Mouse (Mus musculus): ENCODE measurements around the gene Gm20403.
A peak's percentile ranks its signal among the peaks of the same experiment; 100 is the strongest.
"Not testable (repeated sequence)": the region's sequence is repeated elsewhere in the genome, so short reads cannot be mapped to it uniquely, and the experiment has no call there.

Gm20403 gene

GRCm38 (mm10) chr12:54986052-54986717, at the start of gene Gm20403:
Gene Gm20403, minus strand, starts transcription at chr12:54986529.
- peak; percentile 84 to 95 for DNase-seq (ENCODE audit: inconsistent age in 2 of 2, low spot score in 1 of 2)

GRCm38 (mm10) chr12:55027088-55027487, 40.8 kb upstream of the Gm20403 start:
- no peak for DNase-seq (ENCODE audit: inconsistent age in 2 of 2, low spot score in 1 of 2)

DNA sequence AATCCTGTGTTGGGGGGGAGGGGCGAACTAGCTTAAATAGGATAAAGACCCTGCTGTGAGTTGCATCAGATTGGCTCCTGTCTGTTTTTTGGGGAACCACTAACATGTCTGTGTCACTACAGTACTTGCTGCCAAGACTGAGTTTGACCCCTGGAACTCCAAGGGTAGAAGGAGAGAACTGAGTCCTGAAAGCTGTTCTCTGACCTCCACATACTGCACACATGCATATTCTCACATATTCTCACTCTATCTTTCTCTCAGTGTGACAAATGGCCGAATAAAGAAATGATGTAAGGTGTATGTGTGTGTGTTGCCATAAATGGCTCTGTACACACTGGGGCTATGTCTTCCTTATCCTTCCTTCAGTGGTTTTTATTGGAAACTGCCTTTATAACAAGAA, 37.0 kb upstream of the Gm20403 start:
- no peak for DNase-seq (ENCODE audit: inconsistent age in 2 of 2, low spot score in 1 of 2)

DNA sequence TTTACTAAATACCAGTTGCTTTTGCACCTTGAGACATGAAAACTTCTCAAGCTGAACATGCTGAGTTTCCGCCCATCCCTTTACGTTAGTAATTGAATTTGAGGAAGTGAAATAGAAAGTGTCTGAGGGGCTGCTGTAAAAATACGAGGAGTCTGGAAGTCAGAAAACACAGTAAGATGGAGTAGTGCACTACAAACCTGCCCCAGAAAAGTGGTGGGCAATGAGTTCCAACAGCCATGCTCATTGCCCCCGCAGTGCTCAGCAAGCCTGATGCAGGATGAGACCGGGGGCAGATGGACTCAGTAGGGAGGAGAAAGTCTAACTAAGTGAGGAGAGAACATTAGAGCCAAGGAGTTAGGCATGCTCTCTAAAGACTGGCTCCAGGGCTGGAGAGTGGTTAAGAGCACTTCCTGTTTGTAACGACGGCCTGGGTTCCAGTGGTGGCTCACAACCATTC, 33.1 kb upstream of the Gm20403 start:
- peak in 1 of 2 experiments; percentile 25 for DNase-seq (ENCODE audit: inconsistent age in 2 of 2, low spot score in 1 of 2)

- DNase-seq (ENCODE audit: inconsistent age in 2 of 2, low spot score in 1 of 2): no peak
Observed at GRCm38 (mm10) chr12:55017119-55017721, 30.9 kb upstream of the Gm20403 start.

GRCm38 (mm10) chr12:55016339-55017118, 30.2 kb upstream of the Gm20403 start:
- DNase-seq (ENCODE audit: inconsistent age in 2 of 2, low spot score in 1 of 2): no peak

DNA sequence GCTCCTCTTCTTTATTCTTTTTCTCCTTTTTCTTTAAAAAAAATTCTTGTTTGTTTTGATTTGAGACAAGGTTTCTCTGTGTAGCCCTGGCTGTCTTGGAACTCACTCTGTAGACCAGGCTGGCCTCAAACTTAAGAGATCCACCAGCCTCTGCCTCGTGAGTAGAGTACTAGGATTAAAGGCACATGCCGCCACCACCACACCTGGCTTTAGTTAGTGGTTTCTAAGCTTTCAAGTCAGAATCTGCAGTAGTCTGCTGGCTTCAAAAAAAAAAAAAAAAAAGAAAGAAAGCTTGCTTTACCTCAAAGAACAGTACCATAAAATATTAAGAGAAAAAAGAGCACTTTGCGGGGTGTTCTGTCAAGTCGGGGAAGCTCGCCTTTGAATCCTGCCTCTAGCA, 29.1 kb upstream of the Gm20403 start:
- no peak for DNase-seq (ENCODE audit: inconsistent age in 2 of 2, low spot score in 1 of 2)

DNA sequence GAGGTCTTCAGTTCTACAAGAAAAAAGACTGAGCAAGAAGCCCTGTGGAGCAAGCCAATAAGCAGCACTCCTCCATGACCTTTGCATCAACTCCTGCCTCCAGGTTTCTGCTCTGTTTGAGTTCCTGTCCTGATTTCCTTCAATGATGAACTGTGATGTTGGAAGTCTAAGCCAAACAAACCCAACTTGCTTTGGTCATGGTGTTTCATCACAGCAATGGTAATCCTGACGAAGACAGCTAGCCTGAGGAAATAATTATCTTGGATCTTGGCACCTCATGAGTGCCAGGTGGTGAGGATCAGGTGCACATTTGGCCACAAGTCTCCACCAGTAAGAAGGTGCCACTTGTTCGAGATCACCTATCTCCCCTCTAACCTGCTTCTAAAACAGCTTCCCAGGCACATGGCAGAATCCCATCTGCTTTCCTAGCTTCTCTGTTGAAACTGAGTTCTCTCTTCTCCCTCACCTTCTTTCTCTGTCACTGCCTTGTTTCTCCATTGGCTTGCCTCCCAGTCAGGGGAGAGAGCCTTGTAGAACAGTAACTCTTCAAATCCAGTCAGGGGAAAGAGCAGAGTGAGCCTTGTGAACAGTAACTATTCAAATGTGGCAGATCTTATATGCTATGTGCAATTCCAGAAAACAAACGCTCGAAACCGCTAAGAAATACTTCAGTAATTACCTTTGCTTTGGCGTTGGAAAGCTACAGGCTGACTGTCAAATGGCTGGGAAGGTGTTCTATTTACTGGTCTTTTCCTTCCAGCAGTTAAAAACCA, 27.5 kb upstream of the Gm20403 start, which contains the start of gene Baz1a:
TSS of gene Baz1a (minus strand) at position 723 of the 773 bp plus-strand sequence.
- DNase-seq (ENCODE audit: inconsistent age in 2 of 2, low spot score in 1 of 2): no peak

DNA sequence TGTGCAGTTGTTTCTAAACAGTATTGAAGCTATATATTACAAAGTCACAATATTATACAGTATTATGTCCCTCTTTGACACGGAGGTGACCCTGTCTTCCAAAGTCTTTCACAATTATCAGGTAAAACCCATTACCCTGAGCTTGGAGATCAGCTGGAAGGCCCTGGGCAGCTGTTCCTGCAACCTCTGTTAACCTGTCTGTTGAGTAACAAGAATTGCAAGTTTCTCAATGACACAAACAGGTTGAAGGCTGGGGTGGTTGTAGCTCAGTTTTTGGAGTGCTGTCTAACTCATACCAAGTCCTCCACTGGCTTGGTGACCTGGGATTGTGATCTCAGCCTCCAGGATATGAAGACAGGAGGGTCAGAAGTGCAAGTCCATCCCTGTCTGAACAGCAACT, 26.7 kb upstream of the Gm20403 start:
- DNase-seq (ENCODE audit: inconsistent age in 2 of 2, low spot score in 1 of 2): no peak

DNA sequence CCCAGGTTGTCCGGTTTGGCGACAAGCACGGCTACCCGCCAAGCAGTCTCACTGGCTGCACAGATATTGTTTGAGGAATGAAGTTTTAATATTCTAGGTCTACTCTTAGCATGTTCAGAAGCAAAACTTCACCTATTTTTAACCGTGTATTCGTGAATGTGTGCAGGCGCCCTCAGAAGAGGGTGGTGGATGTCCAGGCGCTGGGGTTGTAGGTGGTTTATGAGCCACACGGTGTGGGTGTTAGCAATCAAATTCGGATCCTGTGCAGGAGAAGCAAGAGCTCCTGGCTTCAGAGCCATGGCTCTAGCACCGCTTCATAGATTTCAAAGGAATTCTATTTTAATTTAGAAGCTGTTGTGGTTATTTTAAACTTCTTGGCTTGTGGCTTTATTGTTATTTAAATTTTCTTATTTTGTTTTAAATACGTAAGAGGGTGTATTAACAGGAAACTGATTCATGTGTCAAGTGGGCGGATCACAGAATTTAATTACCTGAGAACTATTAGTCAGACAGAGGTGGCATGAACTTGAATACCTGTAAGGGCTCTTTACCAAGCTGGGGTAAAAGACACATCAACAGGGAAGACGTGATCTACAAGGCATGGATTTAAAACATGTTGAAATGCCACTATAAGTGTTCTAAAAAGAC, 21.2 kb upstream of the Gm20403 start:
- no peak for DNase-seq (ENCODE audit: inconsistent age in 2 of 2, low spot score in 1 of 2)

- DNase-seq (ENCODE audit: inconsistent age in 2 of 2, low spot score in 1 of 2): no peak
Observed at GRCm38 (mm10) chr12:55006071-55006470, 19.7 kb upstream of the Gm20403 start.

GRCm38 (mm10) chr12:55004396-55004795, 18.1 kb upstream of the Gm20403 start:
- DNase-seq (ENCODE audit: inconsistent age in 2 of 2, low spot score in 1 of 2): no peak

DNA sequence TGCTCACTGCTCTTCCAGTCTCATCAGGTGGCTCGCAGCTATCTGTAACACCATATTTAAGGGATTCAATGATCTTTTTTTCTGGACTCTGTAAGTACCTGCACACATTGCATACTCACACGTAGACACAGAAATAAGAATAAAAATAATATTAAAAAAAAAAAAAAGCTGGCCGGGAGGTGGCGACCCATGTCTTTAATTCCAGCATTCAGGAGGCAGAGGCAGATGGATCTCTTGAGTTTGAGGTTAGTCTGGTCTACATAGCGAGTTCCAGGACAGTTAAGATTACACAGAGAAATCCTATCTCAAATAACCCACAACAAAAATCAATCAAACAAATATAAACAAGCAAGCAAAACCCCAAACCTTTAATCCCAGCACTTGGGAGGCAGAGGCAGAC, 17.5 kb upstream of the Gm20403 start:
- no peak for DNase-seq (ENCODE audit: inconsistent age in 2 of 2, low spot score in 1 of 2)

GRCm38 (mm10) chr12:55002532-55002931, 16.2 kb upstream of the Gm20403 start:
- DNase-seq (ENCODE audit: inconsistent age in 2 of 2, low spot score in 1 of 2): not testable (repeated sequence)

GRCm38 (mm10) chr12:54999016-54999690, 12.8 kb upstream of the Gm20403 start:
- peak; percentile 36 to 51 for DNase-seq (ENCODE audit: inconsistent age in 2 of 2, low spot score in 1 of 2)

GRCm38 (mm10) chr12:54998411-54998810, 12.1 kb upstream of the Gm20403 start:
- DNase-seq (ENCODE audit: inconsistent age in 2 of 2, low spot score in 1 of 2): no peak

GRCm38 (mm10) chr12:54996979-54997474, 10.7 kb upstream of the Gm20403 start:
- DNase-seq (ENCODE audit: inconsistent age in 2 of 2, low spot score in 1 of 2): no peak

- no peak for DNase-seq (ENCODE audit: inconsistent age in 2 of 2, low spot score in 1 of 2)
Observed at GRCm38 (mm10) chr12:54995965-54996364, 9.6 kb upstream of the Gm20403 start.

DNA sequence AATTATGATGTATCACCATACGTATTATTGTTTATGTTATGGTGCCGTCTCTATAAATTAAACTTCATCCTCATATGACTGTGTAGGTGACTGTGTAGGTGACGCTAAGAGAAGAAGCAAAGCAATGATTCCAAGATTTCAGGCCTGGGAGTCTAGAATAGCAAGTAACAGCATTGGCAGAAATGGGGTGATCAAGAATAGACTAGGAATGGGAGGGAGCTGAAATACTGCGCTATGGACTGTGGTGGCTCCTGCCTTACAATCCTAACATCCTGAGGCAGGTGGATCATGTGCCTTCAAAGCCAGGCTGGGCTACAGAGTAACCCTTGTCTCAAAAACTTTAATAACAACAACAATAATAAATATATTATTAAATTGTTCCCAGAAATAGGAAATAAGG, 8.1 kb upstream of the Gm20403 start:
- DNase-seq (ENCODE audit: inconsistent age in 2 of 2, low spot score in 1 of 2): no peak

- DNase-seq (ENCODE audit: inconsistent age in 2 of 2, low spot score in 1 of 2): no peak
Observed at GRCm38 (mm10) chr12:54994068-54994386, 7.7 kb upstream of the Gm20403 start.
